Mouse (Mus musculus): ENCODE measurements around the gene Pkm. TPM values are rescaled to one million over a fixed set of nuclear protein-coding genes. Genes with fewer than 3 reads are reported as not detected.
A peak's percentile ranks its signal among the peaks of the same experiment; 100 is the strongest.

Pkm gene
- polyA plus RNA-seq, 1 experiment: 4,379 TPM

DNA sequence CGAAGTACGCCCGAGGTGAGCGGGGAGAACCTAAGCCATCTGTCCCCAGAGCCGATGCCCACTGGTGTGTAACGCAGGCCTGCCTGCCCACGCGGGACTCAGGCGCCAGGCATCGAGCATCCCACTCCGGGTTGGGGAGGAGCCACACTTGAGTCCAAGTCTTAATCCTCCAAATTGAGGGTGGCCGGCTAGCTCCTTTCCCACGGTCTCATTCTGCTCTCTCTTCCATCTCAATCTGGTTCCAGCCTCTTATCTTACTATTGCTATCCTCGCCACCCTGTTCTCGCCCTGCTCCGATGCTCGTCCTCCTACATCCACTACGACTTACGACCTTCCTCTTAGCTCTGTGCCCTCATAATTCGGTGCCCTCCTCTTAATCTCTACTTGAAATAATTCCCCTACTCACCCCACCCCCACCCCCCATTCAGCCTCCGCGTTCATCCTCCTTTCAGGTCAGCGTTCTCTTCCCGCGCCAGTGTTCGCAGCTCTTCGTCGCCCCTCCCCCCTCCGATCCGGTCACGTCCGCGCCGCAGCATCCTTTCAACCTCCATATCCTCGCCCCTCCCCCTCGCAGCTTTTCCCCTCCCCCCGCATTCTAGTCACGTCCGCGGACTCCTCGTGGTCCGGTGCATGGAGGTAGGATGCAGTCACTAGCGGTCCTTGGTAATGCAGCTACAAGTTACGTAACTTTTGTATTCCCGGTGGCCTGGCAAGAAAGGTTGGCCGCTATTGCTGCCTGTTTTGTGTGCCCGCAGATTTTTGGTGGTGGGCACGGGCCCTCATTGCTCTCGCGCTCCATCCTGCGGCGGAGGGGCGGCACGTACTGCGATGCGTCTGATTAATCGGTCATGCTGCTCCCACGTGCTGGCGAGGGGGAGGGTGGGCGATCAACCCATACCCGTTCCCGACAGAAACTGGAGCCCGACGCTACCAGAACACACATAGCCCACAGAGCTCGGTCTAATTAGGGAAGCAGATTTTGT, 758 bp downstream of the Pkm start:
- Histone ChIP-seq H3K4me3 (ENCODE audit: insufficient read depth, poor library complexity, severe bottlenecking) (peak overlapping the region; percentile 86), H3K79me3 (ENCODE audit: low read depth) (peaks cover 66% of the 10 kb centered on the region), H3K79me2 (ENCODE audit: control insufficient read depth, insufficient read depth) (peaks cover 79% of the 10 kb centered on the region), H3K27me3 (ENCODE audit: control insufficient read depth, insufficient read depth, insufficient read length) (no peaks in the 10 kb centered on the region), H3K36me3 (ENCODE audit: control insufficient read depth, insufficient read depth) (peaks cover 48% of the 10 kb centered on the region), H3ac (ENCODE audit: control insufficient read depth, insufficient read length, low read depth) (peak overlapping the region; percentile 89)
- TF ChIP-seq FOSL1 (IDR thresholded peaks at IDR 0.05; ENCODE audit: insufficient read depth, low read length, poor library complexity, severe bottlenecking) (no peak), CTCF (IDR thresholded peaks at IDR 0.05; ENCODE audit: control insufficient read depth, insufficient read depth, insufficient read length) (peak; percentile 62), MYOG (IDR thresholded peaks at IDR 0.05; ENCODE audit: control insufficient read depth, extremely low read depth, insufficient read length) (no peak), USF1 (IDR thresholded peaks at IDR 0.05; ENCODE audit: low read depth) (peak; percentile 9), MAX (IDR thresholded peaks at IDR 0.05) (peak; percentile 84), CEBPB (IDR thresholded peaks at IDR 0.05; ENCODE audit: low read depth) (no peak), MYOD1 (IDR thresholded peaks at IDR 0.05; ENCODE audit: control insufficient read depth, insufficient read length, low read depth) (no peak)

GRCm38 (mm10) chr9:59658146-59658545, 2.0 kb downstream of the Pkm start:
- peak overlapping the region; percentile 89 for H3ac ChIP-seq (ENCODE audit: control insufficient read depth, insufficient read length, low read depth)
- H3K79me2 ChIP-seq (ENCODE audit: control insufficient read depth, insufficient read depth): peaks cover 91% of the 10 kb centered on the region
- no peaks in the 10 kb centered on the region for H3K27me3 ChIP-seq (ENCODE audit: control insufficient read depth, insufficient read depth, insufficient read length)
- H3K36me3 ChIP-seq (ENCODE audit: control insufficient read depth, insufficient read depth): peaks cover 59% of the 10 kb centered on the region
- TF ChIP-seq USF1 (IDR thresholded peaks at IDR 0.05; ENCODE audit: low read depth) (no peak), MYOD1 (IDR thresholded peaks at IDR 0.05; ENCODE audit: control insufficient read depth, insufficient read length, low read depth) (no peak), MAX (IDR thresholded peaks at IDR 0.05) (no peak), CEBPB (IDR thresholded peaks at IDR 0.05; ENCODE audit: low read depth) (no peak), CTCF (IDR thresholded peaks at IDR 0.05; ENCODE audit: control insufficient read depth, insufficient read depth, insufficient read length) (no peak), MYOG (IDR thresholded peaks at IDR 0.05; ENCODE audit: control insufficient read depth, extremely low read depth, insufficient read length) (no peak), FOSL1 (IDR thresholded peaks at IDR 0.05; ENCODE audit: insufficient read depth, low read length, poor library complexity, severe bottlenecking) (no peak)
- peaks cover 78% of the 10 kb centered on the region for H3K79me3 ChIP-seq (ENCODE audit: low read depth)
- H3K4me3 ChIP-seq (ENCODE audit: insufficient read depth, poor library complexity, severe bottlenecking): peak overlapping the region; percentile 86

DNA sequence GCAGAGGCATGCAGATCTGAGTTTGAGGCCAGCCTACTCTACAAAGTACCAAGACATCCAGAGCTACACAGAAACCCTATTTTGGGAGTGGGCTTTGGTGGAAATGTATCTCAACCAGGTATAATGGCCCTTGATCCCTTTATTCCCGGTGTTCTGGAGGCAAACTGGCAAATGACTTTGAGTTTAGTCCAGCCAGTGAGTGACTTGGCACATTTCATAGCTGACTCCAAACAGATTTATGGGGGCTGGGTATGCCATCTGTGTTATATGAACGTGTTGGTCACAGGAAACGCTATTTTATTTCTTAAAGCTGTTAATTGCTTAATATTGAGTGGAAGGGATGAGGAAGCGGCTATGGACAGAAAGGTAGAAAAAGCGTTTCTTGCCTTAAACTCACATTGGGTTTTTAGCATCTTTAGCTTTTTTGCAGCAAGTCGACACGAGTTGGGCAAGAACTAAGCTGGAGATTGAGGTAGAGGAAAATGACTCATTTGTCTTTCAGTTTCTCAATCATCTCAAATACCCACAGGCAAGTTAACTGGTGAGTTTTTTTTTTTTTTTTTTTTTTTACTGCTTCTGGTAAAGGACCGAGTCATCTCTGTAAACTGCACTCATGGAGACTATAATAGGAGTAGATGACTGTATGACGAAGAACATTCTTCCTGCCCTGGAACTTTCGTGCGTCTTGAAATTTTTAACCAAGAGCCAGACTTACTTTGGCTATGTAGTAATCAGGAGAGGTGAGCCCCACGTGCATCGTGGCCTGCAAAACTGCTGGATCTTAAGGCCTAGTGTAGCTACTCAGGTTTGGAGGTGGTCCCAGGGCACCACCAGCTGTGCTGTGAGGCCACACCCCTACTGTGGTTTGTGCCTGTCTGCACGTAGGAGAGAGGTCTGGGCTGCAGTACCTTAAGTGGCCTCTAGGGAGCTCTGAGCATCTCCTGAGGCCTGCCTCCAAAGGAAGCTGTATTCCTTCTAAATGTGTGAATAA, 3.2 kb downstream of the Pkm start:
- Histone ChIP-seq H3ac (ENCODE audit: control insufficient read depth, insufficient read length, low read depth) (peak overlapping the region; percentile 55), H3K79me3 (ENCODE audit: low read depth) (peaks cover 90% of the 10 kb centered on the region), H3K79me2 (ENCODE audit: control insufficient read depth, insufficient read depth) (peaks cover 97% of the 10 kb centered on the region), H3K36me3 (ENCODE audit: control insufficient read depth, insufficient read depth) (peaks cover 71% of the 10 kb centered on the region), H3K4me3 (ENCODE audit: insufficient read depth, poor library complexity, severe bottlenecking) (peak overlapping the region; percentile 86), H3K27me3 (ENCODE audit: control insufficient read depth, insufficient read depth, insufficient read length) (no peaks in the 10 kb centered on the region)
- peak; percentile 46 for TF ChIP-seq MAX (IDR thresholded peaks at IDR 0.05)
- TF ChIP-seq CEBPB (IDR thresholded peaks at IDR 0.05; ENCODE audit: low read depth): peak; percentile 74
- TF ChIP-seq MYOD1 (IDR thresholded peaks at IDR 0.05; ENCODE audit: control insufficient read depth, insufficient read length, low read depth): no peak
- peak; percentile 57 for TF ChIP-seq CTCF (IDR thresholded peaks at IDR 0.05; ENCODE audit: control insufficient read depth, insufficient read depth, insufficient read length)

DNA sequence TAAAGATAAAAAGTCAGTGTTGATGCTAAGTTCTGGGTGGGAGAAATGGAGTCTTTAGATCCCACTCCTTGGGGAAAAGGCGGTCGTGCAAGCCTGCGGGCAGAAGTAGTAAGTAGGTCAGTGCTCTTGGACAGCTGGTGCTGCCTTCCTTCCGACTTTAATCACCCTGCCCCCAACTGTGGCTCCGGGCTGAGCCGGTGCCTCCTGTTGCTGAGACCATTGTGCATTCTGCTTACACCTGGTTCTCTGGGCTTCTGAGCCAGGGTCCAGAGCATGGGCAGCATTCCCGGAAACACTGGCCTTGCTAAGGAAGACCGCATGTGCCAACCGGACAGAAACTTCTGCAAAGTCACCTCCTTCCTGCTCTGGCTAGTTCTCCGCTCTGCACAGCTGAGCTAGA, 4.3 kb downstream of the Pkm start:
- Histone ChIP-seq H3K27me3 (ENCODE audit: control insufficient read depth, insufficient read depth, insufficient read length) (no peaks in the 10 kb centered on the region), H3K79me2 (ENCODE audit: control insufficient read depth, insufficient read depth) (peaks cover 97% of the 10 kb centered on the region), H3ac (ENCODE audit: control insufficient read depth, insufficient read length, low read depth) (peak overlapping the region; percentile 31), H3K79me3 (ENCODE audit: low read depth) (peaks cover 92% of the 10 kb centered on the region), H3K4me3 (ENCODE audit: insufficient read depth, poor library complexity, severe bottlenecking) (peak overlapping the region; percentile 86), H3K36me3 (ENCODE audit: control insufficient read depth, insufficient read depth) (peaks cover 82% of the 10 kb centered on the region)
- TF ChIP-seq MAX (IDR thresholded peaks at IDR 0.05) (no peak), MYOG (IDR thresholded peaks at IDR 0.05; ENCODE audit: control insufficient read depth, extremely low read depth, insufficient read length) (no peak), FOSL1 (IDR thresholded peaks at IDR 0.05; ENCODE audit: insufficient read depth, low read length, poor library complexity, severe bottlenecking) (no peak), USF1 (IDR thresholded peaks at IDR 0.05; ENCODE audit: low read depth) (no peak), CEBPB (IDR thresholded peaks at IDR 0.05; ENCODE audit: low read depth) (no peak), MYOD1 (IDR thresholded peaks at IDR 0.05; ENCODE audit: control insufficient read depth, insufficient read length, low read depth) (no peak), CTCF (IDR thresholded peaks at IDR 0.05; ENCODE audit: control insufficient read depth, insufficient read depth, insufficient read length) (no peak)

GRCm38 (mm10) chr9:59661298-59661975, 5.3 kb downstream of the Pkm start:
- TF ChIP-seq CEBPB (IDR thresholded peaks at IDR 0.05; ENCODE audit: low read depth) (no peak), MYOD1 (IDR thresholded peaks at IDR 0.05; ENCODE audit: control insufficient read depth, insufficient read length, low read depth) (no peak), FOSL1 (IDR thresholded peaks at IDR 0.05; ENCODE audit: insufficient read depth, low read length, poor library complexity, severe bottlenecking) (no peak), USF1 (IDR thresholded peaks at IDR 0.05; ENCODE audit: low read depth) (no peak), CTCF (IDR thresholded peaks at IDR 0.05; ENCODE audit: control insufficient read depth, insufficient read depth, insufficient read length) (no peak), MAX (IDR thresholded peaks at IDR 0.05) (no peak), MYOG (IDR thresholded peaks at IDR 0.05; ENCODE audit: control insufficient read depth, extremely low read depth, insufficient read length) (no peak)
- H3K36me3 ChIP-seq (ENCODE audit: control insufficient read depth, insufficient read depth): peaks cover 92% of the 10 kb centered on the region
- no peaks in the 10 kb centered on the region for H3K27me3 ChIP-seq (ENCODE audit: control insufficient read depth, insufficient read depth, insufficient read length)
- H3K79me2 ChIP-seq (ENCODE audit: control insufficient read depth, insufficient read depth): peaks cover 100% of the 10 kb centered on the region
- H3ac ChIP-seq (ENCODE audit: control insufficient read depth, insufficient read length, low read depth): peak overlapping the region; percentile 55
- peak overlapping the region; percentile 86 for H3K4me3 ChIP-seq (ENCODE audit: insufficient read depth, poor library complexity, severe bottlenecking)
- peaks cover 97% of the 10 kb centered on the region for H3K79me3 ChIP-seq (ENCODE audit: low read depth)

All from C2C12 (cell line).